Mouse (Mus musculus) NIH3T3 (cell line): ENCODE results near the gene Enpp4.

Experiments
- DNase-seq: peaks from one replicate; pipeline ENCODE4 v3.0.0-alpha.2; 2012; ENCODE audit warnings: low read depth

The Enpp4 gene

GRCm38 (mm10) chr17:44091512-44091911, 14.1 kb downstream of the Enpp4 start:
- DNase-seq, result peak; percentile 4

DNA sequence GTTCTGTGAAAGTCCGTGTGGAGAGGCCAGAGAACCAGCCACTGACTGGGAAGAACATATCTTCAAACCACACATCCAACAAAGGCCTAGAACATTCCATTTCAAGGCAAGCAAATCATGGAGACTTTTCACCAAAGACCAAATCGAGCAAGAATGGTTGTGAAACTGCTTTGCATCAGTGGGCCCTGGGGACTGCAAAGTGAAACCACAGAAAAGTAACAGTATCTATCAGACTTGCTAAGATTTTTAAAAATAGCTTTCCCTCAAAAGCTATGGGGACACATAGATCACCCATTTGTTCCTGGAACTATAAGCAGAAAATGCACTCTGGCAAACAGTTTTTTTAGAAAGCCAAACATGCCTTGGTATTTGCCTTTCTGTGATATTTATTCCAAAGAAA, 14.7 kb downstream of the Enpp4 start:
- DNase-seq, result peak; percentile 50

DNA sequence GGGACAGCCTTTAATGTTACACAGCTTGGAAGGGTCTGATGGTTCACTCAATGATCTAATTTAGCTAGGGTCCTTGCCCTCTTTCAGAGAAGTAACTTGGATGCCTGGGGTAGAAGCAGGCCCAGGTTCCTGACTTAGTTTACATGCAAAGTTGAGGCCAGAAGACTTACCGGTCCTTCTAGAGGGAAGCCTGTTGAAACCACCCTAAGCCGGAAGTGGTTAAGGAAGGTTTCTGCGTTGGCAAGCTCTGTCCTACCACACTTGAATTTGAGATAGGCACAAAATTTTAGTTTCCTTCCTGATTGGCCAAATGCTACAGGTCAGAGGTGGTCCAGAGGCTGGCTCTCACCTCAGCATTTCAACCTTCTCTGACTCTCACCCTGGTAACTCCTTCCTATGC, 17.4 kb downstream of the Enpp4 start:
- DNase-seq, result no peak

DNA sequence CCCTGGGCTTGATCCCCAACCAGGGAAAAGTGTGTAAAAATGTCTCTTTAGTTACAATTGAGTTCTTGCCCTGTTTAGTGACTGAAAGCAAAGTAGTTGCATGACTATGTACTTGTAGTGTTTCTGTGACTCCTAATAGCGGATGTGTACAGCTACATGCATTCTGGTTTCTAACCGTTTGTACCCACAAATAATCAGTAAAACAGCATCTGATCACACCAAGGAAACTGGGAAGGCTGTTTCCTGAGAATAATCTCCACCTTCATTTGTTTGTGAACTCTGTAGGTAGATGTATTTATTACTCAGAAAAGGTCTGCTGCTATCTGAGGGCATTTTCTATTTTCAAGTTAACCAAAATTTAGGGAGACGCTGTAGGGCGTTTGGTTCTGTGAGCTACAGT, 22.5 kb downstream of the Enpp4 start:
- DNase-seq, result no peak

- peak; percentile 67 for DNase-seq
Measured at GRCm38 (mm10) chr17:44078631-44079350, 26.8 kb downstream of the Enpp4 start, which contains the start of gene Enpp5. TSS of gene Enpp5 (plus strand) at chr17:44078813.

GRCm38 (mm10) chr17:44077843-44078160, 27.8 kb downstream of the Enpp4 start:
- DNase-seq, result no peak

GRCm38 (mm10) chr17:44077146-44077842, 28.3 kb downstream of the Enpp4 start:
- DNase-seq, result peak; percentile 3

GRCm38 (mm10) chr17:44076051-44076680, 29.4 kb downstream of the Enpp4 start:
- peak; percentile 74 for DNase-seq

DNA sequence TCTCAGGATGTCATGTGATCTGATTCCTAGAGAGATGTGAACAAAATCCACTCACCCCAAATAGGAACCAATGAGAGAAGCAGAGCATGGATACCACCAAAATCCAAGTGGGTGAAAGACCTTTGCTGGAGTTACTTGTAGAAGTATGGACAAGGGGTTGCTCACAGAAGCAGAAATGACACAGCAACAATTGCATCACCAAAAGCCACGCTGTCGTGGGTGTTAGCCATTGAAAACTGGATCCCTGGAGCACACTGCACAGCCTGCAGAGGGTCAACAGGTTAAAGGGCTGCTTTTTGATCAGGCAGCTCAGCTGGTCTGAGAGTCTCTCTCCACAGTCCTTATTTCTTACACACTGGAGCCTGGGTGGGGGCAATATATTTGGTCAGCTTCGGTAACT, 30.0 kb downstream of the Enpp4 start:
- DNase-seq, result no peak

GRCm38 (mm10) chr17:44071680-44072079, 33.9 kb downstream of the Enpp4 start:
- no peak for DNase-seq

DNA sequence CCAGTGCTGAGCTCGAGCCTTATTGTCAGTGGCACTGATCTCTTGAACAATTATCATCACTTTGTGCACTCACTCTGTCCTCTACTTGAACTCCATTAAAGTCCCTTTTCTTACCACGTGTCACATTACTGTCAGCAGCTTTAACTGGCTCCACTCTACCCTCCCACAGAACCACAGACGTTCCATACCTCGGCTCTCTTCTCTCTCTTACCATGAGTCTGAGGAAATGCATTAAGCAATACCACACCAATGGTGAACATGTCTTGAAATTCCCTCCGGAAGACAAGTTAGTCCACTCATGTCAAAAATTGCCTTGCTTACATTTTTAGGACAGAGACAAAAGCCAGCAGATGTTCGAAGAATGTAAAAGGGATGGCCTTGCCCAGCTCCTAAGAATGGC, 36.7 kb downstream of the Enpp4 start:
- DNase-seq, result no peak

DNA sequence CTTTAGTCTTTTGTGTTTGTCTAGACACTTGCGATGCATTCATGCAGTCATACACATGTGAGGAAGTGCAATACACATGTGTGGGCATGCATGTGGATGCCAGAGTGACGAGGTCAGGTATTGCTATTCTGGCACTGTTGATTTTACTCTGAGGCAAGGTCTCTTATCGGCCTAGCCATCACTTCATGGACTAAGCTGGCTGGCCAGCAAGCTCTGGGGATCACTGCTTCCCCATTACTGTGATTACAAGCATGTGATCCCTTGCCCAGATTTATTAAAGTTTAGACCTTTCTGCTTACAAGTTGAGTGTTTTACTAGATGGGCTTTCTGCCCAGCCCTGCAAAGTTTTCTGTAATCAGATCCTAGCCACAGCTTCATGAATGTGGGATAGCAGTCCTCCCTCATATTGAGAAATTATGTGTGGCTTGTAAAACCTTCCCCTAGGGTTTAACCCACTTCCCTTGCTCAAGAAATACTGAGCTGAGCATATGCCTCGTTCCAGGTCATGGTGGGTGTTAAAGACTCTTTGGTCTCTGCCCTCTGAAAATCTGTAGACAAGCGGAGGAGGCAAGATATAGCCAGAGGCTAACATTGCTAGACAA, 44.2 kb downstream of the Enpp4 start:
- DNase-seq, result no peak

GRCm38 (mm10) chr17:44060781-44061180, 44.8 kb downstream of the Enpp4 start:
- no peak for DNase-seq

DNA sequence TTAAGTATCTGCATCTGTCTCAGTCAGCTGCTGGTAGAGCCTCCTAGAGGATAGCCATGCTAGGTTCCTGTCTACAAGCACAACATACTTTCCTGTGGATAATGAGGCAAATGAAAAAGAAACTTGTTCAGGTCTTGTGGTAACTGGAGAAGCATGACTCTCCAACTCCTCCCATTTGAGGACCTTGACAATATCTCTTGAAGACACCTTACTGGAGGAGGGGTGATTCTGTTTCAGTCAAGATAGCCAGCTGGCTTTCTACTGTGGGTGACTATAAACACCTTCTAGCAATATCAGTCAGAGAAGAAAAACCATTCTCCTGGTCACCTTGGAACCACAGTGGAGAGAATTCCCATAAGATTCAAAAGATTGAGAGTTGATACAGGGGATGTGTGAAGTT, 47.5 kb downstream of the Enpp4 start:
- DNase-seq, result no peak

- DNase-seq, result no peak
Measured at GRCm38 (mm10) chr17:44057123-44057522, 48.5 kb downstream of the Enpp4 start.

GRCm38 (mm10) chr17:44053427-44053826, 52.2 kb downstream of the Enpp4 start:
- DNase-seq, result no peak
